Mouse (Mus musculus) CD4-positive helper T cell, adult 2 months (primary cell): Measurements from ENCODE around the gene Lrrc71.
A peak's percentile ranks its signal among the peaks of the same experiment; 100 is the strongest.

Experiments used
- DNase-seq: peaks from one replicate; pipeline ENCODE4 v3.0.0-alpha.2; 2012; ENCODE audit warnings: low read depth, missing footprints, low spot score

Lrrc71 gene

DNA sequence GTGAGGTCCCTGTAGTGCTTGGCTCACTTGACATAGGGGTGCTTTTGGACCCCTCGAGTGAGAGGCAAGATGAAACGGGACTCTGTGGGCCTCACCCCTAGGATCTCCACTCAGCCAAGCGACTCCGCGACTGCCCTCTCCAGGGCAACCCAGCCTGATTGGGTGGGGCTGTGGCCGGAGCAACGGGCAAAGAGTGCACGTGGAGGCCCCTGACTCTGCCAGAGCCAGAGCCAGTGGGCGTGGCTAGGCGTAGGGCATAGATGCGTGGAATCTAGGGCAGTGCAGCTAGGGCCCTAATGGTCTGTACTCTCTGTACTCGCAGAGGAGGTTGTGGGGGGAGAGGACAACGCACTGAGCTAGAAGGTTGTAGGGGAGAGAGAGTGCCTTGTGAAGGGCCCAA, at the start of gene Lrrc71:
Gene Lrrc71 (minus strand): TSS at position 195 of the 400 bp plus-strand sequence.
- DNase-seq, result no peak

DNA sequence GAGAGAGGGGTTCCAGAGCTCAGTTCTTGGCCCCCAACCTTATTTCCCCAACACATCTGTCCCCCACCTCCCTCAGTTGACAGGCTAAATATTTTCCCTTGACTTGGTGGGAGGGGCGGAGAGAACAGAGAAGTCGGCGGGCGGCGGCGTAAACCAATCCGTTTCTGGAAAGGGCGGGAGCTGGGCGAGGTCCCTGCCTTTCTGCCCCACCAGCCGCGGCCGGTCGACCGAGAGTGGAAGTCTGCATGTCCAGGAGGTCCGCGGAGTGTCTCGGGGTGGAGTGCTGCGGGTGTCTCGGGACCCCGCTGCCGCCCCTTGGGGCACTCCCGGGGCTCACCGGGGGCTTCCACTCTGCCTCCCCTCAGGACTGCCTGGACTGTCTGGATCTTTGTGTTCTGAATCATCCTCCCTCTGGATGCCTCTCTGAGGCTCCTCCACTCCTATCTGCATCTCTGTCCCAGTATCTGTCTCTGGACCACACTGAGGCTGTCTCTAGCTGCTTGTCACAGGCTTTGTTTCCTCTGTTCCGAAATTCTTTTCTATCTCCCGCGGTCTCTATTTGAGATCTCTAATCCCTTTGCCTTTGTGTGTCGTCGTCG, 48.4 kb upstream of the Lrrc71 start, which contains the start of gene Insrr:
Gene Insrr (plus strand): TSS at position 216 of the 599 bp plus-strand sequence.
- DNase-seq, result no peak

DNA sequence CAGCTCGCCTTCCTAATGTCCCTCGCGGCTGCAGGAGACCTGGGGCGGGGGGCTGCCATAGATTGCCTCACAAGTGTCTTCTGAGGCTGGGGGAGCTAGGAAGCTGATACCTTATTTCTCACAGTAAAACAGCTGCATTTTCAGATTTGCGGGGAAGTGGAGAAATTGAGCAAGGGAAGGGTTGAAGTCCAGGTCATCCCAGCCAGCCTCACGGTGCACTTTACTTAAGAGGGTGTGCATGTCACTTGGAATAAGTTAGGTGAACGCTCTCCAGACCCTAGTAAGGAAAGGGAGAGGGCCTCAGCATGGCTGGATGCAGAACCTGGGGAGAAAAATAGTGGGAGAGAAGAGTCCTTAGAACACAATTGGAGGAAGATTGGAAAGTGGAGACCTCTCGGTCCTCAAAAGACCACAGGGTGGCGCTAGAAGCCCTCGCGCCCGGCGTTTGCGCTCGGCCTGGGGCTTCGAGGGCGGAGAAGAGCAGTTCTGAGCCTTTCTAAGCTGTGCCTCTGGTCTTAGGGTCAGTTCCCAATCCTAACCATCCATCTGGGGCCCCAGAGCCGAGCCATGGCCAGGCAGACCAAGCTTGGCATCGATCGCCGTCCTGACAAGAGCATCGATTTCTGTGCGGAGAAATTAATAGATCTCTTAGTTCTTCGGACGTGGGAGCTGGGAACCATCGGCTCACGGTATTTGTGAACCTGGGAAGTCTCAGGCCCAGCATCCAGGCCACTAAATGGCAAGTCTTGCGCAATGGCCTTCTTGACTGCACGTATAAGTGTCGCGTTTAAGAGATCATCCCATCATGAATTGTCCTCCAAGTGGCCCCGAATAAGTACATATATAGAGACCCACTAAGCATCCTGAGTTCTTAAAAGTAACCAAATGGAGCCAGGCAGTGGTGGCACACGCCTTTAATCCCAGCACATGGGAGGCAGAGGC, 47.2 kb upstream of the Lrrc71 start:
- peak; percentile 59 for DNase-seq

DNA sequence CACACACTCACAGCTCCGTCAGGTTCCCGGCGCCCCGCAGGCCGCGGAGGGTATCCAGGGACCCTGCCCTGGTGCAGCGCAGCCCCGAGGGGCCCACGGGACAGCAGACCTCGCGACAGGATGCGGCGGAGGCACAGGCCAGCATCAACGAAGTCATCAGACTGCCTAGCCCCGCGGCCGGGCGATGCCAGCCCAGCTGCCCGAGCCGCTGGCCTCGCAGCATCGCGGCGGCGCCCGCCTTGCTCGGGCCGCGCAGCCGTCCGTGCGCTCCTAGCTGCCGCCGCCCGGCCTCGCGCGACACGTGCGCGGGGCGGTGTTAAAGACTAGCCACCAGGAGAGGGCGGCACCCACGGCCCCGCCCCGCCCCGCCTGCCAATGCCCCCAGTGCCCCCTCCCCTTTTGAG, 46.5 kb upstream of the Lrrc71 start, which contains the start of gene Ntrk1:
Gene Ntrk1 (minus strand): TSS at position 241 of the 404 bp plus-strand sequence.
- no peak for DNase-seq

DNA sequence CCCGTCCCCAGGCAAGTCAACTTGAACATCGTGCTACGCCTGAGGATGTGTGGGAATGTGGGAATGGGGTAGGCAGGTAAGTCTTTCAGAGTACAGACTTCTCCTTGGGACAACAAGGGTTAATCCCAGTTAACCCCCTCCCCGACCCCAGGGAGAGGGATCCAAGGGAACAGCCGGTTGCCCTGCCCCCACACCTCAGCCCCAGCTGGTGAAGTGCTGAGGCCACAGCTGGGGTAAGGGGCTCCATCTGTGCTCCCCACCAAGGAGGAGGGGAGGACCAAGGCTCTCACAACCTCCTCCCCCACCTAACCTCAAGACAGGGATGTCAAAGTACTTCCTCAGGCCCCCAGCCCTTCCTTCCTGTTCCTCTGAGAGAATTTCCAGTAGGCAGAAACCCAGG, 41.3 kb upstream of the Lrrc71 start:
- no peak for DNase-seq

DNA sequence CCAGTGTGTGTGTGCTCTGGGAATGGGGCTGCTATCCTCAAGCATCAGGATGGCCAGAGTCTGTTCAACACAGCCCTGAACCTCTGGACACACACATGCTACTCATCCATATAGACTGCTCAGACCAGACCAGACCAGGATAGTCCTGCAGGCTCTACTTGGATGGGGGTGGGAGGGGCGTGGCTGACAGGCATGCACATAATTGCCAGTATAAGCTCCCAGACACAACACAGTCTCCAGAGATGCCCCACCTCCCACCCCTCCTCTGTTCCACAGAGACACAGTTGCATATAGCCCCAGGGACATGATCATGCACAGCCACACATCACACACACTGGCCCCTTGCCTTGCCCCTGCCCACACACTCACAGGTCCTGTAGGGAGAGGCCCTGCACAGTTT, 40.8 kb upstream of the Lrrc71 start:
- no peak for DNase-seq

DNA sequence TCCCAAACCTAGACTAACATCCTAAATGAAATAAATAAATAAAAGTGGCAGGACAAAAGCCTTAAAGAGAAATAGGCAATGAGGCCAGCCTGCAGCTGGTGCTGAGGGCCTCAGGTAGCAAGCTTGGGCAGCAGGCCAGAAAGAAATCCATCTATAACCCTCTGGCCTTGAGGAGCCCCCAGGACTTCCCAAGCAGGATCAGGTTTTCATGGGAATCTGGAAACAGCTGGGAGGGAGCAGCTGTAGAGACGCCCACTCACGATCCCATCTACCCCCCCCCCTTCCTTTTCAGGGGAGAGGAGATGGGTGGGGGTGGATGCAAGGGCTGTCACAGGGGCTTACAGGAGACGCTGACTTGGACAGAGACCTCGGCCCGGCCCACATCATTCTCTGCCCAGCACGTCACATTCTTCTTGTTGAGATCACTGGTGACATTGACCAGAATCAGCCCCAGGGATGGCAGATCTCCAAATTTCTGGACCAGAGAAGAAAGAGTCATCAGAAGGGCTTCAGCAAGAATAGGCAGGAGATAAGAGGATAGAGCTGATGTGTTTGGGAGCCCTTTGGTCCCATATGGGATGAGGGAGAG, 37.3 kb upstream of the Lrrc71 start:
- DNase-seq, result no peak

DNA sequence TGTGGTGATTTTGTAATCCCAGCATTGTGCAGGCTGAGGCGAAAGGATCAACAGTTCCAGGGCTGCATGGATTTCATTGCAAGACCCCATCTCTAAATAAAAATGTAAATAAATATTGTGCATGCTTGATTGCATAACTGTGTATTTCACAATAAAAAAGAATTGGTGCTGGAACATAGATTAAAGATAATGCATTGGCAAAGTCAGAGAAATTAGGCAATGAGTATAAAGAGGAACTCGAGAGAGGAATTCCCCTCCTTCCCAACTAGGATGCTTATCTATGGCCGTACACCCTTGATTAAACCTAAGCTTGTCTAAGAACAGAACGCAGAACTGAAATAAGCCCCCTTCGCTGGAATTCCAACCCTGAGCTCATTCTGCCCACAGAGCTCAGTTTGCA, 36.7 kb upstream of the Lrrc71 start:
- DNase-seq, result no peak

DNA sequence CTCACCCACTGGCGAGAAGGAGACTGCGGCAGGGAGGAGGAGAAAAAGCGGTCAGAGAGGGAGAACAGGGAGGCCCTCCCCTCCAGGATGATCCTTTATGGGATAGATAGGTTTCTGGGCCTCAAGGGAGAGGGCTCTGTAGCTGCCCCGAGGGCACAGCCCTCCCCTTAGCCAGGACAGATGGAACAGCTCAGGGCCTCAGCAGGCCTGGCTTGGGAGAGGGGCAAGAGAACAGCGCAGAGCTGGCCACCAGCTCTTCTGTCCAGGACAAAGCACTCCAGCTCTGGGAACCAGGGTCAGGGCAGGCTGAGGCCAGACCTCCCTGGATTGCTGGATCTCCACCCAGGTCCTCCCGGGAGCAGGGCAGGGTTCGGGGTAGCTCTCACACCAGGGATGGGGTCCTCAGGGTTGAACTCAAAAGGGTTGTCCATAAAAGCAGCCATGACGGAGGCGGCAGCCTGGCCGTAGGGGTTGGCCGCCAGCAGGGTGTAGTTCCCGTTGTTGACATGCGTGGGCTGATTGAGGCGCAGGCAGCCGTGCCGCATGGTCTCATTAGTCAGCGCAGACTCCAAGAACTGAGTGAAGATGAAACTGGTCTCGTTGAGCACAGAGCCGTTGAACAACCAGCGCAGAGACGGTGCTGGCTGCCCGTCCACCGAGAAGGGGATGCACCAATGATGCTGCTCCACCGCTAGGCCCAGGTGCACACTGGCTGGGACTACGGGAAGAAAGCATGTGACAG, 35.0 kb upstream of the Lrrc71 start:
- no peak for DNase-seq

DNA sequence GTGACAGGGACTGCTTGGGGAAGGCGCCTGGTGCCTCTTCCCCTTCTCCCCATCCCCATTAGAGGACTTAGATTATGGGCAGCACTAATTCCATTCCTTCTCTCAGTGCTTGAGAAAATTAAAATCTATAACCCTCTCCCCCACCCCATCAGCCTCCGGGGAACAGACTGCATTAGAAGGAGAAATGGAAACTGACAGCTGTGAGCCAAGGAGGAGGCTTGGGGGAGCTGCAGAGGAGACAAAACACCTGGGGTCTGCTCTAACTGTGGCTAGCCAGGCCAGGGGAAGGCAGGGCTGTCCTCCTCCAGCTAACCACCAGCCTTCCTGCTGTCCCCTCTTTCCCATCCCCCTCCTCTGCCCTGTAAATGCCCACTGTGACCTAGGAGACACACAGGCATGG, 30.7 kb upstream of the Lrrc71 start:
- no peak for DNase-seq

DNA sequence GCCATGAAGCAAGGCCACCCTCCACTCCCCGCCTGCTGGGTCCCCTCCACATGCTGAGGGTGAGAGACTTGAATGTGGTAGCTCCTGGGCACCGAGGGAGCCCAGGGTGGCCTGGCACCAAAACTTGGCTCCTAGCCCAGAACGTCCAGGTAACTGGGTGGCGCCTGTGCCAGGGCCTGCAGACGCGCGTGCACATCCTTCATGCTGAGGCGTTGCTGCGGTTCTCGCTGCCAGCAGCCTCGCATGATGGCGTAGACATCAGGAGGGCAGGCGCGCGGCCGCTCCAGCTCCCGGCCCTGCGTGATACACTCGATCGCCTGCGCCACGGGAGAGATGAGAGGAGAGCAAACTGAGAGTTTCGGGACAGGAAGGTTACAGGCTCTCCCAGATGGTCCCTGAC, 29.9 kb upstream of the Lrrc71 start:
- DNase-seq, result no peak

DNA sequence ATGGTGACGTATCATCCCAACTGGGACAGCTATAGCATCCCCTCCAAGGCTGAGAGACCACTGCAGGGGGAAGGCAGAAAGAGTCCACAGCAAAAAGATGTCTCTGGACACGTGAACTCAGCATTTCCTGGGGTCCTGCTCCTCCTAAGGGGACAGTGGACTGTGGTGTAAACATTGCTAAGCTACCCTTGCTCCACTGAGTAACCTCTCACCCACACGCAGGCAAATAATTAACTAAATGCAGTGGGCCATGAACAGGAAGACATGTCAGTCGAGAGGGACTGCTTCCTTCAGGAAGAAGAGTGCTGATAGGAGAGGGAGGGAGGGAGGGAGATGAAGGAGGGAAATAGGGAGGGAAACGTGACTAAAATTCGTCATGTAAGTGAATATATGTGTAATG, 22.7 kb upstream of the Lrrc71 start:
- DNase-seq, result no peak

DNA sequence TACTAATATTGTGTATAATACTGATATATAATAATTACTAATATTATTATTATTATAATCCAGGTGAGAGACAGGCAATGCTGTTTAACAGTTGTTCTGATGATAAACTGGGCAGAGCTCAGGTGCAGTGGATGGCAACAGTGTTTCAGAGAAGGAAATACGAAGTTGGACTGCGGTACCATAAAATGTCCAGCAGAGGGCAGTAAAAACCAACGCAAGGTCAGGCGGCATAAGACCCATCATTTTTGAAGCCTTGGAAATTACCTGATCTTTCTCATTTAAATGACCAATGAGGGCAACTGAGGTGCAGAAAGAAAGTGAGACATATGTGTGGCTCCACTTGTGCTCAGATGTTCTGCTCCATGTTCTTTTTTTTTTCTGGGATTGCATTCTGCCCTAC, 21.9 kb upstream of the Lrrc71 start:
- peak; percentile 78 for DNase-seq

DNA sequence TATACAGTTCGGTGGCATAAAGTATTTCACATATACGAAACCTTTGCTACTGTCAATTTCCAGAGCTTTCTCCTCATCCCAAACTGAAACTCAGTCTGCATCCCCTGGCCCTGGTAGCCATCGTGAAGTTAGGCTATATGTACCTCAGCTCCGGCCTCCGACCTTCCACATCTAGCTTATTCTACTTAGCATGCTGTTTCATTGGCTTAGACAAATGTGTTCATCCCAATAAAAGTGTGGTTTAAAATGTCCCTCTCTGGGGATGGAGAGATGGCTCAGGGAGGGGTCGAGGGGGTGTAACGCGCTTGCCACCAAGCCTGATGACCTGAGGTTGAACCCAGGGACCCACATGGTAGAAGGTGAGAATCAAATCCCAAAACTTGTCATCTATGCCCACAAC, 21.1 kb upstream of the Lrrc71 start:
- DNase-seq, result no peak

DNA sequence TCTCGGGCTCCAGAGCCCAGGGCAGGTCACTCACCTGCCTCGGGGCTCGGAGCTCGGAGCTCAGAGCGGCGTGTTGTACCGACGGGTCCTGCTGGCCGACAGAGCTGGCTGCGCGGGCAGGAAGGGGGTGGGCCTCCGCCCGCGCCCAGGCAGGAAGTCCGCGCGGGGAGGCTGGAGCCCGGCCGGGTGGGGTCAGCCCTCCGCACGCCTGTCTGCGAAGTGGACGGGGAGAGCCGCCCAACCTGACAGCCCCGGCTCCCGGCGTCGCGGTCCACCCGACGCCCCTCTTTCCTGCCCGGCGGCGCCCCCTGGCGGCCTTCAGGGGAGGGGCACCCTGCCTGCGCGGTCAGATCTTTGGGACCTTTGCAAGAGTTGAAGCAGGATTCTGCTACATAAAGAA, 20.4 kb upstream of the Lrrc71 start:
- DNase-seq, result peak; percentile 85

DNA sequence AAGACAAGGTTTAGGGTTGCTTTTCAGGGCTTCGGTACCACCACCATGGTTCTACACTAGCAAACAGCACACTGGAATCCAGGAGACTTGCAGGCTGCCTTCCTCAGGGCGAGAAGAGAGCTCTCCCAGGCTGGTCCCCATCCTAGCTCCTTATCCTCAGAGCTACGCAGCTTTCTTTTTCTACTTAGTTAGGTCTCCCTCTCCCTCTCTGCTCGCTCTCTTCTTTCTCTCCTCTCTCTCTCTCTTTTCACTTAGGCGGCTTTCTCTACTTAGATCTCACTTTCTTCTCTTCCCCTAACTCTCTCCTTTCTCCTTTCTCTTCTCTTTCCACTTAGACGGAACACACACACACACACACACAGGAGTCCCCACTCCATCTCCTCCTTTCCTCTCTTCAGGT, 20.0 kb upstream of the Lrrc71 start:
- no peak for DNase-seq

DNA sequence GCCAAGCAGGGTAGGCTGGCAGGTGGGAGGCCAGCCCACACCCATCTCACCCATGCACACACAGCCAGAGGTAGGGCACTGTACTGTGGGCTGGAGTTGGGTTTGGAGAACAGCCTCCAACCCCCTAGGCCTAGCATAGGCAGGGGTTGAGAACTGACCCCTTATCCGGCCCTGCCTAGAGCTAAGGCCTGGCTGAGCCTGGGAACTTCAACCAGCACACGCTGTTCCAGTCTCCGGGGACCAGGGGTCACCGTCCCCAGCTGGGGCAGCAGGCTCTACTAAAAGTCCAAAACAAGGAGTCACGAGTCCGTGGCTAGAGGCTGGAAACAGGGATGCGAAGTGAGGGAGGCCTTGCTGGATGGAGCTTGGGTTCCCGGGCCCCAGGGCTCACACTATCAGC, 19.3 kb upstream of the Lrrc71 start:
- DNase-seq, result no peak

DNA sequence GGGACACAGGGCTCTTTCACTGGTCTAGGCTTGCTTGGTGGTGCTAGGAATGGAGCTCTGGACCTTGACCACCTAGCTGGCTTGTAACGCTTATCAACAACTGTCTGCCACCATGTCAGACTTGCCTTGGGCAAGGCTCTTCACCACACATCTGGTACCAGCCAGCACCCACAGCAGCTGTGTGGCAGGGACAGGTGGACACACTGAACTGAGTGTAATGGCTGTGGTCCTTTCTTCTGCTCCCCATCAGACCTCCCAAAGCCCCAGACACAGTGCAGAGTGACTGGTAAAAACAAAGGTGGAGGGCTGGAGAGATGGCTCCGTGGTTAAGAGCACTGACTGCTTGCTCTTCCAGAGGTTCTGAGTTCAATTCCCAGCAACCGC, 17.9 kb upstream of the Lrrc71 start:
- no peak for DNase-seq

DNA sequence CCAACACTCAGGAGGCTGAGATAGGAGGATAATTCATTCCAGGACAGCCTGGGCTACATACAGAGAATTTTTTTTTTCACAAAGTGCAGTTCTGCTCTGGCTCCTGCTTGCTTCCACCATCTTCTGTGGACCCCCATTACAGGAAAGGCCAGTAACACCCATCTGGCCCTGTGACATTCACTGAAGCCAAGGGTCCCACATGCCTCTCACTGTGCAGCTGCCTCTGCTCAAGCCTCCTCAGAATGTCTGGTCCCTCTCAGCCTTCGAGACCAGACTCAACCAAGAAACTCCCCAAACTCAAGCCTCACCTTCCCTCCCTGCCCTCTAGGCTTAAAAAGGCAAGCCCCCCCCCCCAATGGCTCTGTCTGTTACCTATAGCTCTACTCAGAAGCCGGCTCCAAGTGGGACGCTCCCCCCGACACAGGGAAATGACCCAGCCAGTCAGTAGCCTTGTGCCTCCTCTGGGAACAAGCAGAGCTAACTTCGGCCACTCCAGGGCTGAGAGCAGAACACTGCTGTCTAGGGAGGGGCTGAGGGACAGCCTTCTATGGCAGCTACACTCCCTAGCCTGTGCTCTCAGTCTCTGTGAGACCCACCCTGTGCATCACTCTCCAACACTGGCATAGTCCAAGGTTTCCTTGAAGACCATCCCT, 17.3 kb upstream of the Lrrc71 start:
- DNase-seq, result no peak

DNA sequence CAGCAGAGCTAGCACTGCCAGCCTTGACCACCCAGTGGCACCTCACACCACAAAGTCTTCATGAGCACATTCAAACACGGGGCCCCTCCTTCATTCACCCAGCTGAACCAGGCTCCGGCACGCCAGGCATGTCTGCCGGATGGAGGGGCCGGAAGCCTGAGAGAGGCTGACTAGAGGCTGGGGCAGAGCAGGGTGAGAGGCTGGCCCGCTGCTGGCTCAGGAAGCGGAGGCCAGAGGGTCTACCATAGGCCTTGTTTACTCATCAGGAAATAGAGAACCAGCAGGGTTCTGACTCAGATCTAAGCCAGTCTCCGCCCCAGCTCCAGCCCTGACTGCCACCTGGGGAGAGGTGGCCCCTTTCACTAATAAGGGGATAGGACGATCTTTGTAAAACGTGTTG, 16.7 kb upstream of the Lrrc71 start:
- peak; percentile 81 for DNase-seq

DNA sequence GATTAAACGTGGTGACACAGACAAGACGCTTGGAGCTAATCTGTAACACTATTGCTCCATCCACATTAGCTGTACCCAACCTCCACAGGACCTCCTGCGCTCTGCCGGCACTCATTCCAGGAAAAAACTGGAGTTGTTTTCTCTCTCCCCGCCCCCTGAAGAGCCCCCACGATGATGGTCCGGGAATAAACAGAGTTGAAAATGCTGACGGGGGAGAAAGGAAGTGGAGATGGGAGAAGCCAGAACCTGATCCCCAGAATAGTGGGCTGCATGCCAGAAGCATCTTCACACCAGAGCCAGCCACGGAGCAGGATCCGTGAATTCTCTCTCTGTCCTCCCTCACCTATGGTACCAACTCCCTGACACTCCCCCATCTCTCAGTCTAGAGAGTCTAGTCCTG, 16.1 kb upstream of the Lrrc71 start:
- no peak for DNase-seq
